Mouse (Mus musculus) layer of hippocampus, postnatal 14 days (tissue): Measurements from ENCODE around the gene Tesmin. TPM values are rescaled to one million over a fixed set of nuclear protein-coding genes. Genes with fewer than 3 reads are reported as not detected.

Experiments
- DNase-seq, 2 experiments: peaks; one replicate each; pipeline ENCODE4 v3.0.0; 2021 to 2022; ENCODE audit warnings: low spot score in 2 of 2, mixed read lengths in 1 of 2
- total RNA-seq, 2 experiments: library from RNA; stranded (reverse); gene quantifications; 2 replicates each; pipeline ENCODE4 v1.2.3; 2021

The Tesmin gene
- total RNA-seq, 2 experiments from 2014 or later = 0.25 to 0.52 TPM

GRCm38 (mm10) chr19:3389089-3389488 is 432 bp downstream of the Tesmin start:
- peak; percentile 87 to 89 for DNase-seq

GRCm38 (mm10) chr19:3392384-3392783 is 3.7 kb downstream of the Tesmin start:
- DNase-seq = no peak

GRCm38 (mm10) chr19:3394216-3394615 is 5.6 kb downstream of the Tesmin start:
- no peak for DNase-seq

GRCm38 (mm10) chr19:3400057-3400456 is 11.4 kb downstream of the Tesmin start:
- no peak for DNase-seq

- DNase-seq = no peak
Measured at GRCm38 (mm10) chr19:3401504-3401903, 12.8 kb downstream of the Tesmin start.

GRCm38 (mm10) chr19:3401943-3402342 is 13.3 kb downstream of the Tesmin start:
- DNase-seq = no peak

GRCm38 (mm10) chr19:3402390-3402789 is 13.7 kb downstream of the Tesmin start:
- DNase-seq = no peak

GRCm38 (mm10) chr19:3404030-3404429 is 15.4 kb downstream of the Tesmin start:
- no peak for DNase-seq

- no peak for DNase-seq
Measured at GRCm38 (mm10) chr19:3405531-3406281, 17.0 kb downstream of the Tesmin start.

- no peak for DNase-seq
Measured at GRCm38 (mm10) chr19:3414268-3414733, 25.6 kb downstream of the Tesmin start, which contains the start of gene Gal. Gene Gal (minus strand): TSS chr19:3414544.

- DNase-seq = no peak
Measured at GRCm38 (mm10) chr19:3419251-3419650, 30.6 kb downstream of the Tesmin start.

GRCm38 (mm10) chr19:3422488-3422887 is 33.8 kb downstream of the Tesmin start:
- DNase-seq = no peak

- no peak for DNase-seq
Measured at GRCm38 (mm10) chr19:3422981-3423380, 34.3 kb downstream of the Tesmin start.

- no peak for DNase-seq
Measured at GRCm38 (mm10) chr19:3424214-3424613, 35.6 kb downstream of the Tesmin start.

- DNase-seq = no peak
Measured at GRCm38 (mm10) chr19:3428057-3428830, 39.6 kb downstream of the Tesmin start.

GRCm38 (mm10) chr19:3429156-3429816 is 40.6 kb downstream of the Tesmin start:
- DNase-seq = peak in 1 of 2 experiments; percentile 29

- no peak for DNase-seq
Measured at GRCm38 (mm10) chr19:3431066-3431465, 42.4 kb downstream of the Tesmin start.

- DNase-seq = no peak
Measured at GRCm38 (mm10) chr19:3431969-3432368, 43.3 kb downstream of the Tesmin start.

- no peak for DNase-seq
Measured at GRCm38 (mm10) chr19:3434124-3434523, 45.5 kb downstream of the Tesmin start.

GRCm38 (mm10) chr19:3434641-3435040 is 46.0 kb downstream of the Tesmin start:
- DNase-seq = no peak

GRCm38 (mm10) chr19:3435824-3436223 is 47.2 kb downstream of the Tesmin start:
- DNase-seq = no peak

GRCm38 (mm10) chr19:3436840-3437239 is 48.2 kb downstream of the Tesmin start:
- no peak for DNase-seq
